Mouse (Mus musculus): Measurements from ENCODE around the gene Llph.

The Llph gene

GRCm38 (mm10) chr10:120280375-120280774 lies 53.5 kb downstream of the Llph start:
- DNase-seq = no peak

GRCm38 (mm10) chr10:120281700-120282099 lies 54.8 kb downstream of the Llph start:
- DNase-seq = no peak
